23 mouse cellular contexts compared by ENCODE assay signal in genomic region chr10:87889850-87890249, GRCm38 (mm10). TPM values are rescaled to one million over a fixed set of nuclear protein-coding genes. Genes with fewer than 3 reads are reported as not detected.
A peak's percentile ranks its signal among the peaks of the same experiment; 100 is the strongest.
DNase-seq lines count a peak whose midpoint lies in the region; ATAC-seq lines count a peak whose summit lies in the region.
"Had no signal": no experiment of that assay in that cellular context is flagged by ENCODE, and none has a peak within 500 bp of the region (broad histone marks: within the 10 kb centered on the region; RNA-seq: fewer than 3 reads in every experiment).

No protein-coding gene starts in this region.

- intact Hi-C loops in gastrocnemius, postnatal 14 days (cut with DNase I; ENCODE audit: low total_unique reads), result no loop called here

- peak; percentile 18 for DNase-seq in gastrocnemius, postnatal 25 days
- no peak for DNase-seq in gastrocnemius, postnatal 14 days
- peak; percentile 22 for DNase-seq in kidney, postnatal 10 days
- no peak for DNase-seq in kidney, adult 11 months
- DNase-seq in adrenal gland, adult 2 months, result no peak
- no peak for DNase-seq in adipocyte (ENCODE audit: low spot score)
- DNase-seq: adrenal gland, postnatal 36 days; cerebellum, adult 2 months; cerebellum, postnatal 14 days; gastrocnemius, postnatal 36 days; heart, postnatal 14 days; left cerebral cortex, postnatal 4 days; liver, embryonic 13.5 days; lung, adult 2 months; lung, postnatal 10 days; midbrain, embryonic 14.5 days; right cerebral cortex, adult 18-20 months; spleen, adult 18-20 months; thymus, postnatal 14 days had no signal

- ATAC-seq in common myeloid progenitor, adult 5-6 weeks (replicated peaks; ENCODE audit: low read depth, poor library complexity, severe bottlenecking), result peak; percentile 58
- ATAC-seq: forebrain, embryonic 13.5 days; hindbrain, embryonic 16.5 days had no signal

RNA-seq across cellular contexts. Expression of gene Igf1, which starts 31.8 kb away (rescaled TPM):
- 10 to 100 TPM; 29.5 to 30.2 TPM for total RNA-seq in gastrocnemius, postnatal 25 days (2021)
- total RNA-seq in gastrocnemius, postnatal 14 days (2021), result 10 to 100 TPM; 39.7 to 63.6 TPM
- 0.23 and 0.44 TPM in 2 replicates for total RNA-seq in common myeloid progenitor, adult 5-6 weeks (2017)
- 10 to 100 TPM; 39.0 to 46.4 TPM for total RNA-seq in adrenal gland, adult 2 months (2021)
- 23.7 and 31.9 TPM in 2 replicates for polyA plus RNA-seq in adrenal gland, adult 2 months (2012; rRNA removed)
- total RNA-seq: MEL had no signal

Comparison
In these comparisons a context has a peak if more than half of its experiments do, and no peak if none do; other contexts are left out.
1. DNase-seq: peak in gastrocnemius, postnatal 25 days (single experiment) and kidney, postnatal 10 days (single experiment); none in gastrocnemius, postnatal 14 days (single experiment), kidney, adult 11 months (single experiment), adrenal gland, adult 2 months (single experiment) and adipocyte (single experiment).
2. RNA of gene Igf1, which starts 31.8 kb away (total RNA-seq): 39.7 to 63.6 TPM in gastrocnemius, postnatal 14 days, 39.0 to 46.4 TPM in adrenal gland, adult 2 months and 29.5 to 30.2 TPM in gastrocnemius, postnatal 25 days; 0.23 to 0.44 TPM in common myeloid progenitor, adult 5-6 weeks; every median in the first group is over 10 times any median in the second.